Mouse (Mus musculus) gastrocnemius, adult 2 months (tissue): ENCODE measurements around the gene Fam83f. TPM values are rescaled to one million over a fixed set of nuclear protein-coding genes. Genes with fewer than 3 reads are reported as not detected.

Source experiments
- DNase-seq: peaks from one replicate; pipeline ENCODE4 v3.0.0; 2022
- H3K27ac ChIP-seq: fragments of 200-600 bp; 2 replicates; pipeline ENCODE4 v1.8.1; 2022; ENCODE audit warnings: mild to moderate bottlenecking
- H3K4me3 ChIP-seq: fragments of 200-600 bp; 2 replicates; pipeline ENCODE4 v1.8.1; 2022; ENCODE audit warnings: mild to moderate bottlenecking, moderate library complexity
- CTCF ChIP-seq: fragments of 200-600 bp; IDR thresholded peaks from 2 replicates; pipeline ENCODE4 v1.8.1; 2022; ENCODE audit warnings: antibody characterized with exemption, mild to moderate bottlenecking, moderate library complexity
- intact Hi-C: fragments of 180-260 bp; cut with DNase I; formaldehyde crosslinking; loops from one replicate; pipeline ENCODE4 v1.15.1; 2025
- total RNA-seq, 2 experiments: library from RNA; stranded (reverse); gene quantifications; 2 replicates each; pipeline ENCODE4 v1.2.3; 2021

Fam83f gene
- total RNA-seq, 2 experiments from 2014 or later, result 0.10 TPM; not detected in 1

DNA sequence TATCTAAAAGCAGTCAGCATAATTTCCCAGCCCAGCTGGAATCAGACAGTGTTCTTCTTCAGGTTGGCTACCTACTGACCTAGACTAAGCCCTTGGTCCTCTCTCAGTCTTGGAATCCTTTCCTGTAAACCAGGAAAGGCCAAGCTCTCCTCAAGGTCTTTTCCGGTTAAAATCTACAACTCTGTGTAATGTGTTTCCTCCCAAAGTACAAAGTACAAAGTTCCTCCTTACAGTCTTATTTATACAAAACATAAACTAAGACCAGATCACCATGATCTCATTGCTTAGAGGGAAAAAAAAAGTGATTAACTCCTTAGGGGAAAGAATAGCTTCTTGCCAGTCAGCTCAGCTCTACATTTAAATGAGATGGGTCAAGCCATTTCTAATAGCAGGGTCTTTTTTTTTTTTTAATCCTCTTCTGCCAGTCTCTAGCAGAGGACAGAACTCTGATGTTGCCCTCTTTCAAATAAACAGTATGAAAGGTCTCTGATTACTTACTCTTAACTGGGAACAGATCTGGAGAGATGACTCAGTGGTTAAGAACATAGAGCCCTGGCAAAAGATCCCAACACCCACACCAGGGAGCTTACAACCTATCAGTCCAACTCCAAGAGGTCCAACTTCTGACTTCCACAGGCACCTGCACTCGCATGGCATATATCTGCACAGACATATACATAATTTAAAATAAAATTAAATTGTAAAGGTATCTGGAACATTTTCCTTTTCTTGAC is 29.8 kb upstream of the Fam83f start:
- TF ChIP-seq CTCF, result no peak
- no peak for DNase-seq

DNA sequence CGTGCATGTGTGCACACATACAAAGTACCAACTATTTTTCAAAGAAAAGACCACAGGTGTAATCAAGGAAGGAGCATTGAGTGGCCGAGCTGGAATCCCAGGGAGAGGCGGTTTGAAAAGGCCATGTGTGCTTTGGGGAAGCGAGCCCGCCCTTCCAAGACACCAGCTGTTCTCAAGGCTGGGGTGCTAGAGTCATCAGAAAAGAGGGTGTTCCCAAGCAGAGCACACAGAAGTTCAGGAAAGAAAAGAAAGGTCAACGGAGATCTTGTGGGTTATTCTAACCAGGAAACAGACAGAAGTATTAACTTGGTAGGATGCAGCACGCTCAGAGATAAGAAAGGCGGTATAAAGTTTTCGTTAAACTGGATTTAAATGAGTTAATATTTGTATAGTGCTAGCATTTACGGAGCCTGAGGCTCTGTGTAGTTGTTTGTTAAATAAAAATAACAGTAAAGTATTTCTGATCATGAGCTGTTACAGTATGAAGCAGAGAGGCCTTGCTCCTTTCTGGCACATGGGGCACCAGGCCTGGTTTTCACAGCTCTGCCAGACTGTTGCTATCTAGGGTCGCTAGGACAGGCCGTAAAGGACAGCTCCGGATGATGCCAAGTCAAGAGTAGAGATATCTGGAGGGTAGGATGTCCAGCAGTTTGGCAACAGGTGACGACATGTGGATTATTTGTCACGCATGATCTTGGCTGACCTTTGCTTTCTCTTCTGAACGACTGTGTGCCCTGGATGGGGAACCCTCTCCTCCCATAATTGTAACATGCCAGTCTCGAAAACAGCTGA is 26.4 kb upstream of the Fam83f start:
- Histone ChIP-seq H3K27ac (no peak overlapping the region), H3K4me3 (no peak overlapping the region)
- no peak for TF ChIP-seq CTCF
- intact Hi-C loops, result no loop called here
- no peak for DNase-seq

More for the DNA sequence above, 29.8 kb upstream of the Fam83f start:
- intact Hi-C loops, result no loop called here
- Histone ChIP-seq H3K4me3 (no peak overlapping the region), H3K27ac (no peak overlapping the region)

DNA sequence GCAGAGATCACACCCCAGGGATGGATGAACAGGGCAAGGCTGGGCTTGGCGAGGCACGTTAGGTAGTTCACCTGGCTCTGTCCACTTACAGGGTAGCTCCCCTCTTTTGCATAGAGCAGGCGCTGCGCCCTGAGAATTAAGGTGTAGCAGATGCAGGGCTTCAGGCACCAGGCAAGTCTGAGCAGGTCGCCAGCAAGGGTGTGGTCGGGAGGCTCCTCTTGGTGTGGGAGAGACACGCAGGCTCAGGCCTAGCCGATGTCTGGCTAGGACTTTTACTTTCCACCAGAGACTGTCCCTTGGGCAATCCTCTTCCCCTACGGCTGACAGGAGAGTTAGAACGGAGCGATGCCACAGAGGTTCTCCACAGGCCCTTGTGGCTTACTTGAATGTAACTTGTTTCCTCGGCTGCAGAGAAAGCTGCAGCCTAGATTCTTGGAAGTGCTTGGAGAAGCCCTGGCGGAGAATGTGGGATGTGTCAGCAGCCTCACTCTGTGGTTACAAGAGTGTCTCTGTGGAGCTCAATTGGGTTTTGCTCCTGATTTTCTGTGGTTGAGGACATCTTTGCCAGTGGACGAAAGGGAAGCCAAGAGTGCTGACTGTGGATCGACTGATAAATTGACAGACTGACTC is 22.6 kb upstream of the Fam83f start:
- H3K4me3 ChIP-seq, result no peak overlapping the region
- intact Hi-C loops, result no loop called here
- no peak for DNase-seq
- H3K27ac ChIP-seq, result no peak overlapping the region
- no peak for TF ChIP-seq CTCF

DNA sequence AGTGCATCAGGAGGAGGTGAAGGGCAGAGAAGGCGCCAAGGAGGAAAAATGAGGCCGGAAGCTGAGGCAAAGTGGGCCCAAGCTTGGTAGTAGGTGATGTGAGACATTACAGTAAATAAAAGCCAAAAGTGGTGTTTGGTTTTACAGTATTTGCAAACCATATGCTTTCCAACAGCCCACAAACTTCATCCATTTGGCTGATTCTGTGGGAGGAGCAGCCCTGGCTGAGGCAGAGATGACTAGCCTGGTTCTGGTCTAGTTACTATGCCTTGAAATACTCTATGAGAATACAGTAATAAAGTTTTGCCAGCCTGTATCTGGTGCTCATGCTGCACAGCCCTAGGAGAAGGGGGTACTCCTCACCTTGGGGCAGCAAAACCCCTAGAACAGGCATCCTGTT is 21.2 kb upstream of the Fam83f start:
- TF ChIP-seq CTCF, result no peak
- intact Hi-C loops, result no loop called here
- DNase-seq, result no peak

DNA sequence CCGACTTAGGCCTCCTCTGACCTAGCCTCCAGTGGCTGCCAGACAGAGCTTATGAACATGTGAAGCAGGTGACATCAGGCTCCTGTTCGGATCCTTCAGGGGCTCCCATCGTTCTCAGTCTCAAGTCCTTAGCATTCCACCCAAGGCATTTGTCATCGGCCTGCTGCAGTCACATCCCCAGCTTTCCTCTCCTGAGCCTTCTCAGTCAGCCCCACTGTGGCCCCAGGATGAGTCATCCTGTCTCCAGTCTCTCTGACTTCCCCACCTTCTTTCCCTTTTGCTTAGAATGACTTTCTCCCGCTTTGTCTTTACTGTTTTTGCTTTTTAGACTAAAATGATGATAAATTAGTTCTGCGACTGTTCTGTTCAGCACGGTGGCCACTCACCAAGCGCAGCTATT is 17.8 kb upstream of the Fam83f start:
- Histone ChIP-seq H3K27ac (no peak overlapping the region), H3K4me3 (no peak overlapping the region)
- intact Hi-C loops, result no loop called here
- no peak for DNase-seq
- no peak for TF ChIP-seq CTCF

More for the DNA sequence above, 21.2 kb upstream of the Fam83f start:
- Histone ChIP-seq H3K4me3 (no peak overlapping the region), H3K27ac (no peak overlapping the region)

DNA sequence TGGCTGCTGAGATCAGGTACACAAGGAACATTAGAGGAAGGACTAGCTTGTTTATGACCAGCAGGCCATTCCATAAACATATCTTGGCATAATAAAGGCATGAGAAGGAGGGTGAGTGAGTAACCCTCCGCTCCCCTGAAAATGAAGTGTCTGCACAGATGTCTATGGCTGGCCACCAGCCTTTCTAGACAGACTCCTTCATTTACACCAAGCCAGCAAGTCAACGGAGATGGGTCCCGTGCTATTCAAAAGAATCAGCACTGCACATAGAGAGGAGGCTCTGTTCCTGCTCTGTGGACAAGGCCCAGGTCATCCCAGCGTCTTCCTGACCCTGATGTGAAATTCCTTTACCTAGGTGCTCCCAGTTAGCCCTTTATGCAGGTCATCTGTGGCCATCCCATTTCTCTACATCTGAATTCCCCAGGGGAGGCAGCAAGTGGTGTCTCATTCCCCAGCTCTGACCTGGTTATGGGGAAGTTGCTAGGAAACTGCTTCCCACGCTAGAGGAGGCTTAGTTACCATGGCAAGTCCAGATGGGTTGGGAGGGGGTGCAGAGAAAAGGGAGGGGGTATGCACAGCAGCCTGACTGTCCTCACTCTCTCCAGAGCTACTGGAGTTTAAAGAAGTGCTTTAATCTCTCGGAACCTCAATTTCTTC is 12.7 kb upstream of the Fam83f start:
- Histone ChIP-seq H3K27ac (no peak overlapping the region), H3K4me3 (no peak overlapping the region)
- intact Hi-C loops, result no loop called here
- no peak for TF ChIP-seq CTCF
- DNase-seq, result no peak

DNA sequence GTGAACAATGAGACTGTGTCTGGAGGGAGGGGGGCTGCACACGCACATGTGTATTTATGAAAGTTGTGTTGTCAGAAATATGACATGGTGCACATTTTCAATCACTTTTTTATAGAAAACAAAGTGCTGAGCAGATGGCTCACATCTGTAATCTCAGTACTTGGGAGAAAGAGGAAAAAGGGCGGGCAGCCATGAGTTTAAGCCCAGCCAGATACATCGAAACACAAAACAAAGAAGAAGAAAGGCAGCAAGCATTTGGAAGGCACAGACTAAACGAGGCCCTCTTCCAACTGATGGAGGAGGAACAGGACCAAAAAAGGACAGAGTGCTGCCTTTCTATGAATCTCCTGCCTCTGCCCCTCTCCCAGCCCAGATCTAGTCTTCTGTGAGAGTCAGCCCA is 10.7 kb upstream of the Fam83f start:
- no peak overlapping the region for H3K4me3 ChIP-seq
- no peak for TF ChIP-seq CTCF
- DNase-seq, result no peak
- H3K27ac ChIP-seq, result no peak overlapping the region
- intact Hi-C loops, result no loop called here

DNA sequence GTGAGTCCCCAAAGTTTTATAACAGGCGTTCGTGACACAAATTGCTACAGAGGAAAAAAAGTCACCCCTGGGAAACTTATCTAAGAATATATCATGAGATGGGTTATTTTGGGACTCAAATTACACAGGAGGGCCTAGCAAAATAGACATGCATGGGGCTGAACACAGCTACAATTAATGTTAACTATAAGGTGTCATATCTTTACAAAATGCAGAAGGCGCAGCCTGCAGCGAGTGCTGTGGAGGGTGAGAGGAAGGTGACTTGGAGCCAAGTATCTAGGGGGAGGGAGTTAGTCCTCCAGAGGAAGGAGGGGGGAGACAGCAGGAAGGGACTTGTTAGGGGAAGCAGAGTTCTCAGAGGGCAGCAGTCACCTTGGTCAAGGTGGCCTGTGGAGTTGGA is 7.2 kb upstream of the Fam83f start:
- H3K4me3 ChIP-seq, result no peak overlapping the region
- no peak for TF ChIP-seq CTCF
- DNase-seq, result no peak
- H3K27ac ChIP-seq, result no peak overlapping the region
- intact Hi-C loops, result no loop called here

- no peak overlapping the region for H3K4me3 ChIP-seq
- intact Hi-C loops, result no loop called here
- no peak for TF ChIP-seq CTCF
Observed at GRCm38 (mm10) chr15:80672810-80673209, 1.2 kb downstream of the Fam83f start.

GRCm38 (mm10) chr15:80673337-80674095 is 1.9 kb downstream of the Fam83f start:
- no peak for DNase-seq
- no peak overlapping the region for H3K27ac ChIP-seq
- H3K4me3 ChIP-seq, result no peak overlapping the region
- no peak for TF ChIP-seq CTCF
- intact Hi-C loops, result no loop called here

More at GRCm38 (mm10) chr15:80672810-80673209, 1.2 kb downstream of the Fam83f start:
- no peak overlapping the region for H3K27ac ChIP-seq
- no peak for DNase-seq

- no peak for TF ChIP-seq CTCF
- H3K27ac ChIP-seq, result no peak overlapping the region
- no peak for DNase-seq
- intact Hi-C loops, result no loop called here
- no peak overlapping the region for H3K4me3 ChIP-seq
Observed at GRCm38 (mm10) chr15:80674700-80675099, 3.1 kb downstream of the Fam83f start.
